Mouse (Mus musculus) stomach, embryonic 14.5 days (tissue): ENCODE results near the gene Frrs1l. TPM values are rescaled to one million over a fixed set of nuclear protein-coding genes. Genes with fewer than 3 reads are reported as not detected.

Experiments used
- polyA plus RNA-seq: library from polyadenylated mRNA; unstranded; fragments of >200 nt; fragmentation: Nextera tagmentation; extraction: Ambion mirVana; gene quantifications from 2 replicates; pipeline ENCODE4 v1.2.1, GENCODE M21; 2014

The Frrs1l gene
- polyA plus RNA-seq, 1 experiment from 2014 or later: 1.6 TPM

Other genes with a start within 250 kb of the Frrs1l start
- not detected in 2 replicates for gene Actl7b, start 248.9 kb downstream of the Frrs1l start, polyA plus RNA-seq
- not detected in 2 replicates for gene Actl7a, start 247.0 kb downstream of the Frrs1l start, polyA plus RNA-seq
- gene Elp1, start 188.1 kb downstream of the Frrs1l start, polyA plus RNA-seq: 51.6 and 55.8 TPM in 2 replicates
- gene Fam206a, start 188.0 kb downstream of the Frrs1l start, polyA plus RNA-seq: 18.2 and 20.1 TPM in 2 replicates
- 26.5 and 26.7 TPM in 2 replicates for gene Ctnnal1, start 125.2 kb downstream of the Frrs1l start, polyA plus RNA-seq
- 10.6 and 11.8 TPM in 2 replicates for gene Tmem245, start 43.0 kb downstream of the Frrs1l start, polyA plus RNA-seq
- 6.3 and 6.7 TPM in 2 replicates for gene Epb41l4b, start 153.0 kb upstream of the Frrs1l start, polyA plus RNA-seq